Mouse (Mus musculus) testis, adult 2 months (tissue): ENCODE data around the gene Cmbl.

Experiments
- CTCF ChIP-seq: fragments of 200-500 bp; IDR thresholded peaks from 2 replicates; pipeline ENCODE4 v1.5.1; 2012; ENCODE audit warnings: low read depth, mild to moderate bottlenecking, inconsistent platforms, low read length, moderate library complexity; ENCODE audit not compliant: control insufficient read depth, insufficient read depth, insufficient replicate concordance
- POLR2A ChIP-seq: fragments of 200-500 bp; IDR thresholded peaks from 2 replicates; pipeline ENCODE4 v1.6.1; 2012; ENCODE audit warnings: low read depth, mild to moderate bottlenecking, inconsistent platforms, low read length, moderate library complexity; ENCODE audit not compliant: control insufficient read depth

GRCm38 (mm10) chr15:31540513-31540802 lies 24.7 kb upstream of the Cmbl start:
- no peak for TF ChIP-seq CTCF
- no peak for TF ChIP-seq POLR2A
